Mouse (Mus musculus) ES-Bruce4 (cell line): ENCODE data around the gene Mfsd11.

ENCODE experiments used
- CTCF ChIP-seq: IDR thresholded peaks from one replicate; pipeline ENCODE4 v1.8.1; 2011; ENCODE audit warnings: low read depth, low read length
- EP300 ChIP-seq: IDR thresholded peaks from 2 replicates; pipeline ENCODE4 v1.6.1; 2011; ENCODE audit warnings: low read depth, low read length; ENCODE audit not compliant: insufficient read depth
- POLR2A ChIP-seq: IDR thresholded peaks from one replicate; pipeline ENCODE4 v1.8.1; 2011; ENCODE audit warnings: low read length; ENCODE audit not compliant: insufficient read depth

GRCm38 (mm10) chr11:116817567-116817966 lies 34.7 kb upstream of the Mfsd11 start:
- no peak for TF ChIP-seq POLR2A
- no peak for TF ChIP-seq CTCF
- TF ChIP-seq EP300: no peak
